In the genomic region with DNA sequence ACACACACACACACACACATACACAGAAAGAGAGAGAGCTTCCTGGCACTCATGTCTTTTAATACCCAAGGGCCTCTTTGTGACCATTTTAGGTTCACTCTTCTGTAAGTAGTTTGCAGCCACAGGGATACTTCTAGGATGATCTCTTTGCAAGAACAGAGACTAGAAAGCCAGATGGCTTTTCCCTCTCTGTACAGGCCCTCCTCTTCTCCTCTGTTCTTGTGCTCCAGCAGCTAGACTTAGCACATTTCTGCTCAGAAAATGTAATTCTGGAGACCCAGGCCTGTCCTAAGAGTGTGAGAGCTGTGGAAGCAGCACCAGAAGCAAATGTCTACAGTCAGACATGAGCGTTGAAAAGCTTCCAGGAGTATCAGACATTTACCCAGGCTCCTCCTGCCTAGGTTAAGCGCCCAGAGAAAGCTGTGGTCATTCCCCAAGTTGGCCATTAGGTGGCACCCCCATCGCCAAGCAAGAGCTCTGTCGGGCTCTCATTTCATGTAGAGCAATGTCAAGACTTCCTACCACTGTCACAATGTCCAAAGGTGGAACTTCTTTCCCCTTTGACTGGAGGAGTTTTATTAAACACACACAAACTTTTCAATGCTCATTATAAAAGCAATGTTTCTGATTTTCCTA, we compare ENCODE assay signal across 8 mouse cellular contexts. TPM values are rescaled to one million over a fixed set of nuclear protein-coding genes. Genes with fewer than 3 reads are reported as not detected.
DNase-seq lines count a peak whose midpoint lies in the region; ATAC-seq lines count a peak whose summit lies in the region.

No protein-coding gene starts in this region.

- ATAC-seq in hindbrain, embryonic 14.5 days (ENCODE audit: low FRiP score) = peak; percentile 83; the same call in 1 of the 2 replicates

- no peaks in the 10 kb centered on the region for H3K27me3 ChIP-seq in hindbrain, embryonic 14.5 days (ENCODE audit: control insufficient read depth, insufficient read depth, low read length)

- WGBS in hindbrain, embryonic 14.5 days = 15% methylated on average over 4 of the region's 4 CpGs

- no peak overlapping the region for H3K9ac ChIP-seq in hindbrain, embryonic 14.5 days

- peak; percentile 88 for DNase-seq in NIH3T3 (ENCODE audit: low read depth)
- DNase-seq in cerebellum, adult 9-10 months = peak; percentile 76
- peak; percentile 34 to 73 for DNase-seq in frontal cortex, postnatal 10 days (ENCODE audit: low spot score in 2 of 2)
- DNase-seq in hindbrain, embryonic 14.5 days (ENCODE audit: low spot score) = peak; percentile 86
- peak; percentile 79 to 86 for DNase-seq in layer of hippocampus, postnatal 14 days (ENCODE audit: low spot score in 2 of 2)
- peak; percentile 87 for DNase-seq in lung, postnatal 25 days (ENCODE audit: low spot score)
- DNase-seq in retina, postnatal 7 days (ENCODE audit: low read depth, low spot score) = peak; percentile 54
- peak; percentile 81 for DNase-seq in thymus, postnatal 4 days

- no peak overlapping the region for H3K4me3 ChIP-seq in hindbrain, embryonic 14.5 days (replicated peaks; ENCODE audit: low read length)

- no peaks in the 10 kb centered on the region for H3K9me3 ChIP-seq in hindbrain, embryonic 14.5 days (ENCODE audit: control insufficient read depth, low read length)

- no peak overlapping the region for H3K4me2 ChIP-seq in hindbrain, embryonic 14.5 days (replicated peaks)

- H3K4me1 ChIP-seq in hindbrain, embryonic 14.5 days (replicated peaks; ENCODE audit: control insufficient read depth, insufficient read depth, low read length) = no peaks in the 10 kb centered on the region

- no peaks in the 10 kb centered on the region for H3K36me3 ChIP-seq in hindbrain, embryonic 14.5 days (replicated peaks; ENCODE audit: control insufficient read depth, insufficient read depth)

- no peak overlapping the region for H3K27ac ChIP-seq in hindbrain, embryonic 14.5 days

RNA-seq across cellular contexts. Expression of gene Cwc15, which starts 23.1 kb away (rescaled TPM):
- polyA plus RNA-seq in hindbrain, embryonic 14.5 days (2014; fragmentation: Nextera tagmentation; extraction: Ambion mirVana) = 134 and 145 TPM in 2 replicates
- 10 to 100 TPM; 72.4 to 89.5 TPM for total RNA-seq in layer of hippocampus, postnatal 14 days (2021)

RNA-seq across cellular contexts. Expression of gene Kdm4d, which starts 23.2 kb away (rescaled TPM):
- polyA plus RNA-seq in hindbrain, embryonic 14.5 days (2014; fragmentation: Nextera tagmentation; extraction: Ambion mirVana) = 0.73 and 0.74 TPM in 2 replicates
- total RNA-seq in layer of hippocampus, postnatal 14 days (2021) = 1 to 10 TPM; 1.3 to 1.6 TPM
